Mouse (Mus musculus) mesoderm, embryonic 11.5 days (tissue): ENCODE results near the gene S100a5.

Source experiments
- DNase-seq: peaks from one replicate; pipeline ENCODE4 v3.0.0-alpha.2; 2012; ENCODE audit warnings: low read depth, low spot score

Gene S100a5

GRCm38 (mm10) chr3:90608223-90608622 lies at the start of gene S100a5:
S100a5 (plus strand) TSS chr3:90608523.
- DNase-seq = no peak

DNA sequence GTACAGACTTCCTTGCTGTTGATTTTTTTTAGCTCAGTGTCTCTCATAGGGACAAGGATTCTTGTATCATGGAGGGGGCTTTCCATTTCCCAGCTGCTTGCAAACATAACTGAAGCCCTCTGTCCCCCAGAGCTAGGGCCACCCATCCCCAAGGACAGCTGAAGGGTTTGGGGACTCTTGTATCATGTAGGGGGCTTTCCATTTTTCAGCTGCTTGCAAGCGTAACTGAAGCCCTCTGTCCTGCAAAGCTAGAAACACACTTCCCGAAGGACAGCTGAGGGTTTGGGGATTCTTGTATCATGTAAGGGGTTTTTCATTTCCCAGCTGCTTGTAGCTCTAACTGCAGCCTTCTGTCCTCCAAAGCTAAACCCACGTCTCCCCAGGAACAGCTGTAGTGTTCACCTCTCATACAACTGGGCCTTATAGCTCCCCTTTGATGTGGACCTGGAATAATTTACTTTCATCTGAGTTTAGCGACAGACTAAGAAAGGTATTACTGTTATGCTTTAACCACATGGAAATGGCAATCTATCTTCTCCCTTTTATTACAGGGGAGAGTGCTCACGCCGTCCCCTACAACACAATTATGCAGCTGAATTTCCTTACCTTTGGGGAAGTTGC lies 48.2 kb upstream of the S100a5 start, which contains the start of gene S100a3:
TSS of gene S100a3 (plus strand) at position 571 of the 621 bp plus-strand sequence.
- DNase-seq = no peak

- DNase-seq = no peak
Measured at GRCm38 (mm10) chr3:90574691-90575090, 33.6 kb upstream of the S100a5 start.

GRCm38 (mm10) chr3:90575320-90575719 lies 33.0 kb upstream of the S100a5 start:
- DNase-seq = no peak

DNA sequence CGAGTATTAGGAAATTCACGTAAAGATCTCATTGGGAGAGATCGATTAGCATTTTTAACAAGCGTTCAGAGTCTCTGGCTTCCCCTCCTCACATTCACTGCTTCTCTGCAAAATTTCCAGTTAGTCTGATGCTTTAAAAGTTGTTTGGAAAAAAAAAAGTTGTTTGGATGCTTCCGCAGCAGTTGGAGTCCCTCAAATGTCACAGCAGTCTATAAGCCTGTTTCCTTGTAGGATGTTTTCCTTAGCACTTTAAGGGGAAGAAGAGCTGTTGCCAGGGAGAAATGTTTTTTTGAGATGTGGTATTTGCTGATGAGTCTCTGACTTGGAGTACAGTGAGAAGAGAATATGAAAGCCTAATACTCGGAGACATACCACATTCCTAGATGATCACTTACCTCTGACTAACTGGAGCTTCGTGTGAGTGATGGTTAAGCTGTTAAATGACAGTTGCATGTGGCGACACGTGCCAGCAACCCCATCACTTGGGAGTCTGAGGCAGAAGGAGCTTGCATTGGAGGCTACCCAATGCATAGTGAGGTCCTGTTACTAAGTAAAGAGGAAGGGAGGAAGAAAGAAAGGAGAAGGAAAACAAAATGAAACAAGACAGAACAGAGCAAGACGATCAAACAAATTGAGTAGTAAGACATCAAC lies 31.8 kb upstream of the S100a5 start:
- DNase-seq = no peak

DNA sequence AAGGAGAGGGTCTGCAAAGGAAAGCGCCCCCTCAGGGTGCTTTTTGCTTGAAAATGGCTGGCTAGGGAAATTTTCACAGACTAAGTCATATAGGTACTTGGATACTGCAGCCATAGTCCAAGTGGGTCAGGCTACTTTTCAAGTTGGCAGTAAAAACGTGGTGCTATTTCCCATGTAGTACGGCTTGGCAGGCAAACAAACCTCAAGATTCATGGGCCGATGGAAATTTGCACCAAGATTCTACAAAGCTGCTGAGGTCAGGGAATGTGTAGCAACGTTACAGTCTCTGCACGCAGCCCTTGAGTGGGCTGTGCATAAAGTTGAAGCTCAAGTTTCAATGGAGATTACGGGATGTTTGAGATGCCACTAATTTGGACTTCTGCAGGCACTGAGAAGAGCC lies 28.9 kb upstream of the S100a5 start:
- DNase-seq = no peak

DNA sequence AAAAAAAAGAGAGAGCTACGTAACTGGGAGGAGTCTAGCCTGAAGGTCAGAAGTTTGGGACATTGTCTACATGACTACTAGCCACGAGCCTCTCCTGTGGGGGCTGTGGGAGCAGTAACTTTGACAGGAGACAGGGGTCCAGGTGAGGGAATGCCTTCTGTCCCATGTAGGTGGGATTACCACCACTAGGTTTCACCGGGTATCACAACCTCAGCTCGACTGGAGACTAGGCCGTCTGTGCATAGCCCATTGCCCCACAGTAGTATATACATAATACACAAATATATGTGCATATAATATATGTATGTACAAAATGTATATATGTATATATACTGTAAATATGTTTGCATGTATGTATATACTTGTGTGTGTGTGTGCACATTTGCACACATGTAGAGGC lies 27.2 kb upstream of the S100a5 start:
- DNase-seq = no peak

DNA sequence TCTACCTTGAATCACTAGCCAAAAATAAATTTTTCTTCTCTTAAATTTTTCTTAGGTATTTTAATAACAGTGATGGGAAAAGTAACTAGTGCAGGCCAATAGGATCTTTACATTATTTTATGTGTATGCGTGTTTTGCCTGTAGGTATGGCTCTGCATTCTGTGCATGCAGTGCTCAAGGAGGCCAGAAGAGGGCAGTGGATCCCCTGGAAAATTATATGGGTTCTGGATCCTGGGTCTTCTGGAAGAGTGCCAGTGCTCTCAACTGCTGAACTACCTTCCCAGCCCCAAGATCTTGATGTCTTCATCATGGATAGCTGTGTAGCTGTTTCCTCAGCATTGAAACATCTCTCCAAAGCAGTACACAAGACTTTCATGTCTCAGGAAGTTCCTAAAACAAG lies 26.2 kb upstream of the S100a5 start:
- no peak for DNase-seq

DNA sequence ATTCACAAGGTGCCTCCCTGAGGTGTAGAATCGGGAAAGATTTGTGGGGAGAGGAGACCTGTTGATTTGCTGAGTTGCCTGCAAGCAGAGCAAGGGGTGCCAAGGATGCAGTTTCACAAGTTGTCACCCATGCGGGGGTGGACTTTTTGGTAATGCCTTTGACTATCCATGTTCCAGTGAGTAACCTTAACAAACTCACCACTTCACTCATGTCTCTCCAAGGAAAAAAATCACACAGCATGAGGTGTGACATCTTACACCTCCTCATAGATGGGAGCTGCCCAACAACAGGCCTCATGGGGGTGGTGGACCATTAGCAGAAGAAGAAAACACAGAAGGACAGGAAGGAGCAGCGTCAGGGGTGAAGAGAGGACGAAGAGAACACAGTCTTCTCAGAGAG lies 25.8 kb upstream of the S100a5 start:
- DNase-seq = no peak

DNA sequence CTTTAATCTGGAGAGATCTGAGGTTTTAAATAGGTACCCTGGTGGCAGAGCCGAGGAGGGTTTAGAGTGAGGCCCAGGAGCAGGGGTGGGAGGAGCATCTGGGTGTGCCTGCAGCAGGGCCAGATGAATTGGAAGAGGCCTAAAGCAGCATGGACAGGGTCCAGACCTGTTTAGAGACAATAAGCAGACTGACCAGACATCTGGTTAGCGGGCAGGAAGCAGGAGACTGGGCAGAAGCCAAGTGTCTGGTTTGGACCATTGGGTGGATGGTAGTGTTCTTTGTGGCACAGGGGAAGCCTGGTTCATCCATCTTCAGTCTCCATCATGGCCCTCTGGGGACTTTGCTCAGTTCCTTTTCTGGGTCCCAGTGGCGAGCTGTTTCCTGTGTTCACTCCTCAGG lies 24.4 kb upstream of the S100a5 start:
- no peak for DNase-seq

GRCm38 (mm10) chr3:90585595-90585994 lies 22.7 kb upstream of the S100a5 start:
- peak; percentile 82 for DNase-seq

- DNase-seq = no peak
Measured at GRCm38 (mm10) chr3:90586016-90586643, 22.2 kb upstream of the S100a5 start.

GRCm38 (mm10) chr3:90586906-90587305 lies 21.4 kb upstream of the S100a5 start:
- DNase-seq = no peak

GRCm38 (mm10) chr3:90587361-90588101 lies 20.8 kb upstream of the S100a5 start:
- no peak for DNase-seq

- DNase-seq = no peak
Measured at GRCm38 (mm10) chr3:90589390-90589789, 18.9 kb upstream of the S100a5 start.

GRCm38 (mm10) chr3:90589947-90590346 lies 18.4 kb upstream of the S100a5 start, which contains the start of gene S100a2:
S100a2 (plus strand) TSS chr3:90590247.
- no peak for DNase-seq

- DNase-seq = no peak
Measured at GRCm38 (mm10) chr3:90594466-90594865, 13.9 kb upstream of the S100a5 start.

DNA sequence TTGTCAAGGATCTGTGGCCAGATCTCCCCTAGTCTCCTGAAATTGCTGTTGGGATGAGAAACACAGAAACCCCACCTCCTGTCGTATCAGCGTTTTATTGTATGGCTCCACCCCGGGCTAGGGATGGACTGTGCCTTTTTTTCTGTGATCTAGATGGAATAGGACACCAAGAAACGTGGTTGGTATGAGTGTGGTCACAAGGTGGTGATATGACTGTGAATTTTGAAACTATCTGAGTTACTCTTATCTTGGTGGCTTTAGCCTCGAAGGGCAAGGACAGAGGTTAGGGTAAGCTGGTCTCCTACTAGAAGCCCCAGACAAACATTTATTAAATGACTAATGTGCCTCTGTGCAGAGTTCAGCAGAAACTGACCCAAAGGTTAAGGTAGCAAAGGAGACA lies 12.8 kb upstream of the S100a5 start:
- DNase-seq = no peak

GRCm38 (mm10) chr3:90596810-90597209 lies 11.5 kb upstream of the S100a5 start:
- DNase-seq = no peak

DNA sequence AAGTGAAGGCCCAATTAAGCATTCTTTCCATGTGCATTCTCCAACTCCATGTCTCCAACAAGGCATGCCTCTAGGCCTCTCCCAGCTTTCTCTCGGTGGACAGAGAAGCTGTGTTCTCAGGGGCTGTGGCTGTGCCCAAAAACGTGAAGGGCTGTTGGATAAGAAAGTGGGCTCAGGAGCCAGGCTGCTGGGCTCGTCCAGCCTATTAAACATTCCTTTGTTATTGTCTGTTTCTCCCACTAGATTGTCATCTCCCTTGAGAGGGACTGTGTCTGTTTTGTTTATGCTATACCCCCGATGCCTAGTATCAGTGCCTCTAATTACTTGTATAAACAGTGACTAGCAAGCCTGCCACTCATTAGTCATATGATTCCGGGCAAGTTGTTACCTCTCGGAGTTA lies 10.6 kb upstream of the S100a5 start:
- DNase-seq = no peak

- no peak for DNase-seq
Measured at GRCm38 (mm10) chr3:90598212-90598611, 10.1 kb upstream of the S100a5 start.

DNA sequence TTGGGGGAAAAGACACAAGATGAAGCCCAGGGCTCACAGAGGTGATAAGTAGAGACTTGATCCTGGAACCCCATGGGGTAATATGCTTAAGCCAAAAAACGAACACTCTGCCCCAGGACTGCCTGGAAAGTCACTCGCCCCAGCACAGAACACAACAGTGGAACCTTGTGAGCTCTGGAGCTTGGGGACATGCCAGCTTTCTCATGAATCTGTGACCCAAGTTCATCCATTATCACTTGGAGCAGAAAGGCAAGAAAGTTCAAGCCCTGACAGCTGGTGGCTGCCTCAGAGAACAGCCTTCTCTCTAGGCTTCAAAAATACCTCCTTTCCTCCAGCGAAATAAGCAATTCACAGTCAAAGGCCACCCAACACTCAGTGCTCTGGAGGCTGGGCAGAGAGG lies 8.9 kb upstream of the S100a5 start:
- DNase-seq = no peak
